Mouse (Mus musculus): ENCODE measurements around the gene Rnf144a.

- TF ChIP-seq POLR2A (IDR thresholded peaks at IDR 0.05; ENCODE audit: borderline replicate concordance, extremely low read depth, low read depth, low read length), result no peak
- TF ChIP-seq CTCF (IDR thresholded peaks at IDR 0.05; ENCODE audit: insufficient read depth, low read length), result no peak
Observed at GRCm38 (mm10) chr12:26342663-26343062, 72.4 kb downstream of the Rnf144a start.

Data from lung, adult 2 months (tissue).